Mouse (Mus musculus): ENCODE measurements at regions not wholly inside any gene's neighbourhood (a gene's known extent, or its start where the extent isn't known, plus 50 kb on each side); places are given as distances from the start of the nearest gene placed in this dataset.

GRCm38 (mm10) chr12:73491370-73491769 lies 54.8 kb downstream of the Tmem30b start:
- no peak for DNase-seq (ENCODE audit: low read depth in 1 of 2, low spot score in 2 of 2)

GRCm38 (mm10) chr12:73482858-73483257 lies 63.3 kb downstream of the Tmem30b start:
- DNase-seq (ENCODE audit: low read depth in 1 of 2, low spot score in 2 of 2) = no peak

DNA sequence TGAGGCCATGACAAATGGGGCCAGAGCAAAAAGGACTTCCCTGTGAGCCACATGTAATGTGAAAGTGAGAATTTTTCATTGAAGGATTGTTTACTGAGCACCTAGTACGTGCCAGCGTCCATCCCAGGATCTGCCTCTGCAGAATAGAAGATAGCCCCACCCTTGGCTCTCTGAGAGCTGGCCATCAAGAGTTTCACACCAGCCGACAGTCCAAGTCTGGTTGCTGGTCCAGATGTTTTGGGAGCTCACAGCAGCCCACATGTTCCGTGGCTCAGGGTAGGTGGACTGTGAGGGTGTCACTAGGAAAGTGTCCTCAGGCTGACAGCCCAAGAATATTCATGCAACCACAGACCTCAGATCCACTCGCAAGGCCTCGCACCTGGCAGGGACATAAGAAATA lies 63.9 kb downstream of the Tmem30b start:
- DNase-seq (ENCODE audit: low read depth in 1 of 2, low spot score in 2 of 2) = no peak

DNA sequence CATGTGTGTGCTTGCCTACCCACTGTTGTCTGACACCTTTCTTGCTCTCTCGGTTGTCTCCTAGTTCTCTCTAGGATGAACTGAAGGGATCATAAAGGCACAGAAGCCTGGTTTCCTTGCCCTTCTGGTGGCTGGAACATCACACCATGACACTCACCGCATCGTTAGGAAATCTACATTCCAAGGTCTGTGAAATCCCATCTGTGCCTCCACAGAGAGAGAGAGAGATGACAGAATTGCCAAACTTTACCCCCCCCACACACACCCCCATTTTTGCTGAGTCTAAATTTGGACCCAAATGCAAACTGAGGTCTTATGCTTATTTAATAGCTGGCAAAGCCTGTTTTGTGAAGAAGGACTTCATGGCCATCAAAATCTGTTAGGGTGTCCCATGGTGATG lies 64.5 kb downstream of the Tmem30b start:
- DNase-seq (ENCODE audit: low read depth in 1 of 2, low spot score in 2 of 2) = no peak

- DNase-seq (ENCODE audit: low read depth in 1 of 2, low spot score in 2 of 2) = no peak
Observed at GRCm38 (mm10) chr12:73481165-73481564, 65.0 kb downstream of the Tmem30b start.

GRCm38 (mm10) chr12:73480610-73480971 lies 65.6 kb downstream of the Tmem30b start:
- no peak for DNase-seq (ENCODE audit: low read depth in 1 of 2, low spot score in 2 of 2)

GRCm38 (mm10) chr12:73479932-73480609 lies 66.1 kb downstream of the Tmem30b start:
- DNase-seq (ENCODE audit: low read depth in 1 of 2, low spot score in 2 of 2) = no peak

DNA sequence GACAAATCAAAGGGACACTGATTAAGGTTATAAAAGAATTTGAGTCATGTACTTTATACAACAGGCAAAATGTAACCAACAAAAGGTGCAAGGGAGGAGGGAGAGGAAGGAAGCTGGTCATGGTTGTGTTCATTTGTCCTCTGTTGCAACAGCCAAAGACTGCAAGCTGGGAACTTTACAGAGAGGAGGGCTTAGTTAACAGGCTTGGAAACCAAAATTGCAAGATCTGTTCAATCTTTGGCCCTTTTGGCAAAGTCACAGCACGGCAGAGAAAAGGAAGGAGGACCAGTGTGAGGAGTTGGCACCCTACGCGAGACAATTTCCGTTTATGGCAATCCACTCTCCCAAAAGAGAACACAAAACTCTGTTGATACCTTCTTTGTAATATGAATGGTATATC lies 67.6 kb downstream of the Tmem30b start:
- no peak for DNase-seq (ENCODE audit: low read depth in 1 of 2, low spot score in 2 of 2)

- no peak for DNase-seq (ENCODE audit: low read depth in 1 of 2, low spot score in 2 of 2)
Observed at GRCm38 (mm10) chr12:73476421-73476858, 69.8 kb downstream of the Tmem30b start.

- DNase-seq (ENCODE audit: low read depth in 1 of 2, low spot score in 2 of 2) = no peak
Observed at GRCm38 (mm10) chr12:73475774-73476173, 70.4 kb downstream of the Tmem30b start.

GRCm38 (mm10) chr12:73475020-73475419 lies 71.2 kb downstream of the Tmem30b start:
- peak in 1 of 2 experiments; percentile 13 for DNase-seq (ENCODE audit: low read depth in 1 of 2, low spot score in 2 of 2)

DNA sequence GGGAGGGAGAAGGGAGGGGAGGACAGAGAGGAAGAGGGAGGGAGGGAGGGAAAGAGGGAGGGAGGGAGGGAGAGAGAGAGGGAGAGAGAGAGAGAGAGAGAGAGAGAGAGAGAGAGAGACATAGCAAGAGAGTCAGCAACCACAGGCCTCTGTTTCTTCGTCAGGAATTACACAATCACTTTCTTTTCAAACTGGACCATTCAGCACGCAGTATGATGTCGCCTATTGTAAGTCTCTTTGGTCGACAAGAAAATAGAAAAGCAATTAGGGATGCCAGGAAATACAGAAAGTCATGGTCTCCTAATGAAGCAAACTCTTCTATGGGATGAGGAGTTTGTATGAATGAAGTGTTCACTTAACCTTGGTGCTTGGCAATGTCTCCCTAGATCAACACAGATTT lies 73.1 kb downstream of the Tmem30b start:
- DNase-seq (ENCODE audit: low read depth in 1 of 2, low spot score in 2 of 2) = no peak

GRCm38 (mm10) chr12:73471966-73472365 lies 74.2 kb downstream of the Tmem30b start:
- no peak for DNase-seq (ENCODE audit: low read depth in 1 of 2, low spot score in 2 of 2)

- no peak for DNase-seq (ENCODE audit: low read depth in 1 of 2, low spot score in 2 of 2)
Observed at GRCm38 (mm10) chr12:73466484-73466883, 79.7 kb downstream of the Tmem30b start.

GRCm38 (mm10) chr12:73465975-73466374 lies 80.2 kb downstream of the Tmem30b start:
- no peak for DNase-seq (ENCODE audit: low read depth in 1 of 2, low spot score in 2 of 2)

GRCm38 (mm10) chr12:73464311-73464710 lies 81.9 kb downstream of the Tmem30b start:
- no peak for DNase-seq (ENCODE audit: low read depth in 1 of 2, low spot score in 2 of 2)

DNA sequence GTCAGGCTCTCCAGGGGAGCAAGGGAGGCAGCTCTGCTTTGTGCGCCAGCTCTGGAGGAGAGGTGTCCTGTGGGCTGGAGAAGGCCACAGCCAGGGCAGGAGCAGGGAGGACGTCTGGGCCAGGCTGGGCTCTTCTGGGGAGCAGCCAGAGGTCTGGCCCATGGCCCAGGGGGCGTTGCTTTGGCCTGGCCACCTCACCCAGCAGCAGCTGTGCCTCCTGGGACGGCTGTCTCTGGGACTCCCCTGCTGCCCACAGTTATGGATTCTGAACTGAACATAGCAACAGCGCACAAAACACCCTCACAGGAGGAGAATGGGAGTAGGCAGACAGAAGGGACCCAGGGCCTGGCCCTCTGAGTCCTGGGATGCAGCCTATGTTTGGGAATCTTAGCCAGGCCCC lies 84.1 kb downstream of the Tmem30b start:
- no peak for DNase-seq (ENCODE audit: low read depth in 1 of 2, low spot score in 2 of 2)

DNA sequence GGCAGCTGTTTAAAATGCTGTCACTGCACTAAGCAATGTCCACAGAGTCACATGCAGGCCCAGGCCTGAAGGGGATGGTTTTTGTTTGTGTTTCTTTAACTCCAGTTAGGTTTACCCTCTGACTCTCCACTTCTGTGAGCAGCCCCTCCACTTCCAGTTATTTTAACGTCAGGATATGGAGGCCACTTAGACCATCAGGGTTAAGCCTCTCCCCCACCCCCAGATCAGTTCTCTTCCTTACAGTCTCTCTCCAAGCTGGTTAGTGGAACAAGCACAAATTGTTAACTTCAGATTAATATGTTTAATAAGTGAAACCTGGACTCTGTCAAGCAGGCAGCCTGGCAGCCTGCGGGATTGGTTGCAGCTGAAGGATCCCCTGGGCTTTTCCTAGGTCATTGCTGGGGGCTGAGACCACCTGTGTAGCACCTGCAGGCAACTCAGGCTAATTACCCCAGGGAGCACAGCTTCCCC lies 85.9 kb downstream of the Tmem30b start:
- DNase-seq (ENCODE audit: low read depth in 1 of 2, low spot score in 2 of 2) = no peak

- DNase-seq (ENCODE audit: low read depth in 1 of 2, low spot score in 2 of 2) = no peak
Observed at GRCm38 (mm10) chr12:73451257-73451656, 94.9 kb downstream of the Tmem30b start.

- no peak for DNase-seq (ENCODE audit: low read depth in 1 of 2, low spot score in 2 of 2)
Observed at GRCm38 (mm10) chr12:73450541-73450940, 95.7 kb downstream of the Tmem30b start.

DNA sequence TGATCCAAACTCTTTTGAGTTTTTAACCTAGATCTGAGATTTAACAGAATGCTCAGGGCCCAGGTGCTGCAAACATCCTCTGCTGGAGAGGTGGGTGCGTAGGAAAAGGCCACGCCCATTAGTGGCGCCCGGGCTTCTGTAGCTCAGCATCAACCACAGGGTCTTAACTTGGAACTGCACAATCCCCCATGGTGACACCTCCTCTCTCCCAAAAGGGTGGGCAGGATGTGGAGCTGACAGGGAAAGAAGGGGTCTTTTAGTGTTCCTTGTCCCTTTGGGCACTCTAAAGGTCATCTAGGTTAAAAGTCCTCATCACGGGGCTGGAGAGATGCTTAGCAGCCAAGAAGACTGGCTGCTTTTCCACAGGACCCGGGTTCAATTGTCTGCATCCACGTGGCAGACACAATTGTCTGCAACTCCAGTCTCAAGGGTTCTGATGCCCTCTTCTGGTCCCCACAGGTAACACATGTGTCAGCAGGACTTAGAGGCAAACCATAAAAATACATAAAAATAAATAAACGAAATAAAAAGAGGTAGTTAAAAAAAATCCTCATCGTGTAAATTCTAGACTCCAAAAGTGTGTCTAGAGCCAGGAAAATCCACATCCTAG lies 96.2 kb downstream of the Tmem30b start:
- no peak for DNase-seq (ENCODE audit: low read depth in 1 of 2, low spot score in 2 of 2)

DNA sequence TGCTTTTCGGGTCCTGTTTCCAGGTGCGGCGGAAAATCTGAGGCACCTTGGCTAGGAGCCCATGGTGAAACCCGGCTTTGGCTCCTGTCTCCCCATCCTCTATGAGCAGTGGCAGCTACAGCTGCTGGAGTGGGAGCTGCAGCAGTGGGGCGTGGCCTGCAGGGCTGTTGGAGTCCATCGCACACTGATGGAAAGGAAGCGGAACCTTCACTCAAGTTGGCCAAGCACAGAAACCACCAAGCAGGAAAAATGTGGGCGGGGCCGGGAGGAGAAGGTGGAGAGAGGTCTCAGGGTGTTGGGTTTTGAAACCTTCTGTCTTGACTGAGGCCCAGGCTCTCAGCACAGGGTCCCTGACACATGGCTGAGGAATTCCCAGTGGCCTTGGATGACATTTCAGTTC lies 97.1 kb downstream of the Tmem30b start:
- DNase-seq (ENCODE audit: low read depth in 1 of 2, low spot score in 2 of 2) = peak in 1 of 2 experiments; percentile 17

Measured in monocyte, adult 2 months (primary cell).